Mouse (Mus musculus) NIH3T3 (cell line): ENCODE results near the gene Wap.

Experiments used
- DNase-seq: peaks from one replicate; pipeline ENCODE4 v3.0.0-alpha.2; 2012; ENCODE audit warnings: low read depth

The Wap gene

DNA sequence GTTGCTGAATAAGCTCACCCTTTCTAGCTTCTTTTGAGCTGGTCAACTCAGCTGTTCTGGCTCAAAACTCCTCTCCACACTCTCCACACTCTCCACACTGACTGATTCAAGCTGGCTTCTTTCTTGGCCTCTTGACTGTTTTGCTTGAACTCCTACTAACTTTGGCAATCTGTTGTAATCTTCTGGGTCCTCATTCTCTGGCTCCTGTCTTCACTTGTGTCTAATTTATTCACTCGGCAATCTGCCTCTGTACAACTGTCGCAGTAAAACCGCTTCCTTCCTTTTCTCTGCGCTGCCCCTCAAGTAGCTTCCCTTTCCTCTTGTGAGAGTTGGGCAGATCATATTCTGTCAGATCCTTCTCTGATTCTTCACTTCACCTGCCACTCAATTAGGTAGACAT, 10.7 kb downstream of the Wap start:
- DNase-seq, result no peak

DNA sequence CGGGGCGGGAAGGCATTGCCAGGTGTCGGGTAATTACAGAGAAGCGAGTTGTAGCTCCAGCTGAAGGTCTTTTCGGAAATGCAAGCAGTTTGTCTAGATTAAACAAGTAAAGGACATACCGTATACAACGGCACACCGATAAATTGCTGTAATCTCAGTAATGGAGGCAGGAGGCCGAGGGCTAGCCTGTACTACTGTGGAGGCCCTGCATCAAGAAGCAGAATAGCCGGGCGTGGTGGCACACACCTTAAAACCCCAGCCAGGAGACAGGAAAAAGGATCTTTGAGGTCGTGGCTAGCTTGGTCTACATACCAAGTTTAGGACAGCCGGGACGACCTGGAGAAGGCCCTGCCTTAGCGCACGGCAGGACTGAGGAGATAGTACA, 12.1 kb downstream of the Wap start:
- DNase-seq, result no peak

DNA sequence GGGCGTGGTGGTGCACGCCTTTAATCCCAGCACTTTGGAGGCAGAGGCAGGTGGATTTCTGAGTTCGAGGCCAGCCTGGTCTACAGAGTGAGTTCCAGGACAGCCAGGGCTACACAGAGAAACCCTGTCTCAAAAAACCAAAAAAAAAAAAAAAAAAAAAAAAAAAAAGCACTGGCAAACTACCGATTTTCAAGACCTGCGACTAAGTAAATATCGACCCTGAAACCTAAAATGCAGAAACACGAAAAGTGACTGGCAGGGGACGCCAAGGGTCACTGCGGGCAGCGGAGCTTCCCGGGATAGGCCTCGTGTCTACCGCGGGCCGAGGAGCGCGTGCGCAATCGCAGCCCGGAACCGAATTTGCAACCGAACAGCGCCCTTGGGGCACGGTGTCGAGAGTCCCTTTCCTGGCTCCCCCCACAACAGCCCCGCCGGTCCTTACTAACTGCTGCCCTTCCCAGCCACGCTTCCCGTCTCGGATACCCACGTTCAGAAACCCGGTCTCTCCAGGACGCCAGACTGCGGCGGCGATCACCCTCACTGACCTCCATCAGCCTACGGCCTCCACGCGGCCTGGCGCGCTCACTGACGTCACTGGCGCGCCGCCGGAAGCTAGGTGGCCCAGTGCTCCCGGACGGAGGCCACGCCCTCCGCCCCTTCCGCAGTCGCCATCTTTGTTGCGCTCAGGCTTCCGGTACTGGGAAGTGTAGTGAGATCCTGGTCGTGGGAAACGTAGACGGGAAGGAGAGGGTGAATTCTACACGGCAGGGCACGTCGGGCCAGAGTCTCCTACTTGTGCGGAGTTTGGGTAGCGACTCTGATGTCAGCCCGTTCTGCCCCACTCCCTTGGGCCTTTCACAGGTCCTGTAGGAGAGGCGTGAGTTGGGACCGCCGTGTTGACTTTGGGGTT, 12.7 kb downstream of the Wap start, which contains the start of gene Tbrg4:
TSS of gene Tbrg4 (minus strand) at position 590 of the 910 bp plus-strand sequence.
- DNase-seq, result peak; percentile 99

DNA sequence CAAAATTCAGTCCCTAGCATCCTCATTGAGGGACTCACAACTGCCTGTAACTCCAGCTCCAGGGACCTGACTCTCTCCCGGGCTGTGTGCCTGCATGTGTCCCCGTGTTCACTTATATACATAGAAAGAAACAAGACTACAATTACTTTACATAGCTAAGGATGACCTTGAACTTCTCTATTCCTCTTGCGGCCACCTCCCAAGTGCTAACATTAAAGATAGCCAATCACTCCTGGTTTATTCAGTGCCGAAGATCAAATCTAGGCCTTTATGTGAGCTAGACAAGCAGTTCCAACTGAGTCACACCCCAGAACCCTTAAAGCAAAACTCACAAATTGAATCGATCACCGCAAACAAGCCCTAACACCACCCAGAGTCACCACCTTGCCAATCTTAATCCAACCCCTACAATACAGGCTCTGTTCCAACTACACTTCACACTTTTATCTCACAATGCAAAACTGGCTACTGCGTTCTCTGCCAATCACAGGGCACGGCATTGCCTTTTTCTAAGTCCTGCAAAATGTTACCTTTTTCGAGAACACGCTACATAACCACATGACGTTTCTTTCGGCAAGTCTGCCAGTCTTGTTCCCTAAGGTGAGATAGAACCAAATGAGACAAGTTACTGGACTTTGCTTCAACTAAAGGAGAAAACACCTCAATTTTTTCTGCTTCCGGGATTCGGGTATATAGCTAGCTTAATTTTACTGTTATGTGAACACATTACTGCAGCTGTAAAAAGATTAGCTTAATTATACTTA, 13.6 kb downstream of the Wap start:
- DNase-seq, result no peak

DNA sequence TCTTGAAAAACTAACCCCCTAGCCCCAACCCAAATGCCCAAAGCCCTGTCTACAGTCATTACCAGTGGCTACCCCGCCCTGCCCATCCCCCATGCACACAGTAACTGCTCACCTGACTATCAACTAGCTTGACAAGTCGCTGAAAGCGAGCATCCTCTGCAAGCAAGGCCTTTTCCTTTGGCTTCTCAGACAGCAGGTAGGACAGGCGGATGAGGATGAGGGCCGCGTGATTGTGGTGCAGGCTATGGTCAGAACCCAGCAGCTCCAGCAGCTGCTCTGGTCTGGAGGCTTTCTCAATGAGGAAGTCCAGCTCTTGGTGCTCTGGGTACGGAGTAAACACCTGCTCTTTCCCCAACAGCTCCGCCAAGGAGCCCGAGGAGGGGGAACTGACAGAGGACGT, 14.7 kb downstream of the Wap start:
- DNase-seq, result no peak

DNA sequence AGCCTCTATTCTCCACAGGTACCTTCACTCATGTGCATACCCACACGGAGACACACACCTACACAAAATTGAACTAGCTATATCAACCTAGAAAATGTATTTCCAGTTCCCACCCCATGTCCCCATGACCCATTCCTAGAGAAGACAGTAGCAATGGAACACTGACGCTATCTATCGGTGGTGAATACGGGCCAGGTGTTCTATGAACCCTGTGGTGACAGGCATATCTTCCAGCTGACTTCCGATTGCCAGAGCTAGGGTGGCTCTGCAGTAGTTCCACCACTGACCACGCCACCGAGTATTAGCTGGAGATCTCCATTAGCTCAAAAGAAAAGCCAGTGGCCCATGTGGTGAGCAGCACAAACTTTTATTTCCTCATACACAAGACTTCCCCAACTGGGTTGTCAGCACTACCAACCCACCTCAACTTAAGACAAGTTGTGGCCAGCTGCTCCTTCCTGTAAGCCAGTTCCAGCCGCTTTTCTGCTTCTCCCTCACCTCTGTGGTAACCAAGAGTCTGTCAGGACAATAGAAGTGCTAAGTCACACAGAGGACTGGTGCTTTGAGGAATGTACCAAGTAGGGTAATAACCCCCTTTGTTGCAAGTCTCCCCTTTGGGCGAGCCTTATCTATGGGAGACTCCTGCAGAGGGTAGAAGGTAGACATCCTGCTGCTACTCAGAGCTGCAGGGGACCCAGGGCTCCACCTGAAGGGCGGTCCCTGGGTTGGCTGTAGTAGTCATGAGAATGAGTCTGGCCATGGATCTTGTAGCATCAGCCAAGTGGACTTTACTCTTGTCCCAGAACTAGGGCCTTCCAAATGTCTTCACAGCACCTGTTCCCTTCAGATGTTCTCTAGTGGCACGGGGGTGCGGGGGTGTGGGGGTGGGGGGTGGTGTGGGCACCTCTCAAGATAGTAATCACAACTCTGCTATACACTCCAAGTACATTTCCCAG, 22.9 kb downstream of the Wap start:
- DNase-seq, result no peak

DNA sequence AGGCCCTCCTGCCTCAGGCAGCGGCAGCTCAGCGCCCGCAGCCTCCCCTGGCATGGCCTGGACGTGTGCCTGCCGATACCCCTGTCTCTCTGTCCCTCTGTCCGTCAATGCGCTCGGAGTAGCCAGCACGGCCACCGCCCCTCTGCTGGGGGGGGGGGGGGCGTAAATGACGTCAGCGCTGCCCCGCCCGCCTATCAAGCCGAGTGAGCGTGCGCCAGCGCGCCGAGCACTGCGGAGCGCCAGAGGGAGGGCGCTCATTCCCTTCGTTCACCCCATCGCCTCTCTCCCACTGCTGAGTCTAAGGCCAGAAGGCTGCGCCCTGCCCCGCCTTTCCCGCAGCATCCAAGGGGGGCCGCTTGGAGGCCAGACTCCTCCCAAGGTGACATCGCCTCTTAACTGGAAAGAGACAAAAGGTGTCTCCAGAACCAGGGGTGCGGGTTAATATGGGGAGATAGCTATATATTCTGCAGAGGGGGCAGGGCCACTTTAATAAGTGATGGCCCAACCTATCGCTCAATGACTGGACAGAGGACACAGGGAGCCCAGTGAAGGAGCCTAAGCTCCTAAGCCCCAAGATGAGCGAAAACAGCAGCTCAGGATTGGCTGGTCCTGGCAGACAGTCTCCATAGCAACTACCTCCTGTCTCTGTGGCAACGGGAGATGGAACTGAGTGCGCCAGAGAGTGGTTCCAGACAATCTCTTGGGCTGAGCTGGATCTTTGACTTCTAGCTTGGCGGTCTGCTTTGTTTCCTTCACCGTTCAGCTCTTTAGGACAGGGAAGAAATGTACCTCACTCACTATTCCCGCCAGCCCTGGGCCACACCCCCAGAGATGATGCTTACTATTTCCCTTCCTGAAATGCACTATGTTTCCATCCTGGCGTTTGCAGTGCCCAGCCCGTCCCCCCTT, 32.7 kb downstream of the Wap start, which contains the start of gene Nacad:
TSS of gene Nacad (minus strand) at position 563 of the 909 bp plus-strand sequence.
- DNase-seq, result peak; percentile 57

DNA sequence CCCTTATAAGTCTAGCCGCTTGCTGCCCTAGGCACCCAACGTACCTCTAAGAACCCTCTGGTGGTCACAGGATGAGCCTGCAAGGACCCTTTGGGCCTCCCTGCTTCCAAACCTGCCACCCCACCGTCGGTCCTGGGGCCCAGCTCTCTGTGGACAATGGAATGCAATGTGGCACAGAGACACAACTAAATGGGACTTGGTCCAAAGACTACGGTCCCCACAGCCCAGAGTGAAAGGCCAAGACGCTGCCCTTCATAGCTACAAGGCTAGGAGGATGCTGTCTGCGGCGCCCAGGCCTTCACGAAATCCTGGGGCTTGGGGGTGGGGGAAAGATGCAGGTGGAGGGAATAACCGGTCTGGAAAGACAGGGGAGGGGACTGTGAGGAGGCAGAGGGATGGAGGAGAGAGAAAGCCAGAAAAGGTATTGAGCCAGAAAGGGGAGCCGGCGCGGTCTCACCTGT, 33.4 kb downstream of the Wap start:
- DNase-seq, result peak; percentile 28

DNA sequence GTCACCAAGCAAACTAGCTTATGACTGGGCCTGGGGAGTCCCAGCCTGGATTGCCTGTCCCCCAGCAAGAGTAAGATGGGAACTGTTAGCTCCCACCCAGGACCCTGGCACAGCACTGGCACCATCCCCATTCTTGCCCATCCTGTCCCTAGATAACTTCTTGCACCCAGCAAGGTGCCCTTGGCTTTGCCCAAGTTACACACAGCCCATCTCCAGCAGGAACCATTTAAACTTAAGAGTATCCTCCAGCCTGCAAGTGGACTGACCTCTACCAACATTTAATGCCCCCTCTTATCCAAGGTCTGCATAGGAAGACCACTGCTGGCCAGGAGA, 33.9 kb downstream of the Wap start:
- DNase-seq, result no peak

DNA sequence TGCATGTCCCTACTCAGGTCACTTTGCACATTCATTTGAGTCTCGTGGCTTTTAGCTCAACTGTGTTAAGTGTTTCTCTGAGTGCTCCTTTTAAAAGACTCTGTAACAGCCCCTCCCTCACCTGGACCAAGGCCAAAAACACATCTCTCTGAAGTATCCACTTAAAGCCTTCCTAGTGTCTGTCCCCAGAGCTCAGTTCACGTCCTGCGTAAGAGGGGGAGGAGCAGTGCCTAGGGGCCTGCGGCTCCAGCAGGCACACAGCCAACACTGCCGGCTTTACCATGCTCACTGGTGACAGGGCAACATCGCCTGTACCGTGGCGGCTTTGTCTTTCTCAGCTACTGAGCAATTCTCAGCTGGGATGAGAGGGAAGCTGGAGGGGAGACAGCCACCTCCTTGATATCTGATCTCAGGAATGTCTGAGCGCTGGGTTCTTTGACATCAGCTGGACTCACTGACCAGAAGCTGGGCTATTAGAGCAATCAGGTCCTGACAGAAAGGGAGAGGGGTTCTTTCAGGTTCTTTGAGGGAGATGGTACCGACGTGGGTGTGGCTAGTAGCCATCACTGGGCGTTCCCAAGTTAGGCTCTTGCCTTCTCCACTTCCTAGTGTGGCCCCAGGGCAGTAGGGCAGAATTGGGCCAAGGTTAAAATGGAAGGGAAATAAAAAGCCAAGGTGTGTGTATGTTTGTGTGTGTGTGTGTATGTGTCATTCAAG, 34.4 kb downstream of the Wap start:
- DNase-seq, result no peak

DNA sequence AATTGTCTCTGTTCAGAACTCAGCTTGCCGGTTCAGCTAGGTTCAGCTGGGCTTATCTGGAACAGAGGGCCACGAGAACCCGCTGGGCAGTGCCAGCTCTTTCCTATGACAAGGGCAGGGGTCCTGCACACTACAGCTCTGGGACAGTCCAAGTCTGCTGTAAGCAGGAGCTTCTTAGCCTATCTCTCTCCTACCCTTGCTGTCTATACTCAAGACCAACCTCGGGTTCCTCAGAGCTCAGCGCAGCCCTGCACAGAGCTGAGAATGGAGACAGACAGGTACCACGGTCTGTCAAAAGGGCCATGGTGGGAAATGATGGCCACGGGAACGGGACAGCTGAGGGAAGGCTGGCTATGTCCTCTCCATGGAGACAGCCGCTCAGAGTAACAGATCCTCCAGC, 35.2 kb downstream of the Wap start:
- no peak for DNase-seq

DNA sequence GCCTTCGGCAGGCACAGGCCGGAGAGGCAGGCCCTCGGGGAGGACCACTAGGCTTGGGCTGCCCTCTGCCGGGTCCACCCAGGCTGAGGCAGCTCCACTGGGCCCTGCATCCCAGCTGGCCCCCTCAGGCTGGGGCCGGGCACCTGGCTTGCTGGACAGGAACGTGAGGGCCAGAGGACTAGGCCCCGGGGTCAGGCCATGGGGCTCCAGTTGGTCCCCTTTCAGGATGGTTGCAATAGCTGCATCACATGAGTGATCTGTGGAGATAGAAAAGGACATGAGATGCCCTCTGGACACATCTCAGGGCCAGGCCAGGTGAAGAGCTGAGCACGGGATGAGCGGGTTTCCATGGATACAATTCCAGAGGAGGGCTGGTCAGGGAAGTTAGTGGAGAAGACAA, 35.8 kb downstream of the Wap start:
- no peak for DNase-seq

DNA sequence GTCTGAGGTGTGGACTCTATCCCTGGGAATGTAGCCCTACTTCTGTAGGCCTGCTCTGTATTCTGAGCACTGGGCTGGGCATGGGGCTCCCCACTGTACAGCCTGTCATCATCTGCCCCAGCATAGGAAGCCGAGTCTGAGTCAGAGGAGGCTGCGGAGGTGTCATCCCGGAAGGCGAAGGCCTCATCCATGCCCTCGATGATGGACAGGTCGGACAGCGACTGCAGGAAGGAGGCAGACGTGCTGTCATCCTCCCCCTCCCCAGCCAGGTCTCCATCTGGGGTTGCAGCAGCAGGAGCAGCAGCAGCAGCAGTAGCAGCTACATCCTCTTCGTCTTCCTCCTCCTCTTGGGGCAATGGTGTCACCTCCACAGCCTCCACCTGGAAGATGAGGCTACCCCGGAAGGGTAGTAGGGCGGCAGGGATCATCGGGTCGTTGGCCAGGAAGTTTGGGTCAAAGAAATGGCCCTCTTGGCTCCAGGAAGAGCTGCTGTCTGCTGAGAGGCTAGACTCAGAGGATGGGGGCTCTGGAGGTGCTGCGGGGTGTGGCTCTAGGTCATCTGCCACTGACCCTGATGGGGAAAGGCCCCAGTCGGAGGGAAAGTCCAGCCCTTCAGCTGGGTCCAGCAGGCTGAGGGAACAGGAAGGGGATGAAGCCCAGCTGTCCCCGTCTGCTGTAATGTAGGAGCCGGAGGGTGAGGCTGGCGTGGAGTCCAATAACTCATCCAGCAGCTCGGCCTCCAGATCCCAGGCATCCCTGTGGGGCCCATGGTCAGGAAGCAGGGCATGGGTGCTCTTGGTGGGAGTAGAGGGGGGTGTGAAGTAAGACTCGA, 36.6 kb downstream of the Wap start:
- DNase-seq, result no peak

DNA sequence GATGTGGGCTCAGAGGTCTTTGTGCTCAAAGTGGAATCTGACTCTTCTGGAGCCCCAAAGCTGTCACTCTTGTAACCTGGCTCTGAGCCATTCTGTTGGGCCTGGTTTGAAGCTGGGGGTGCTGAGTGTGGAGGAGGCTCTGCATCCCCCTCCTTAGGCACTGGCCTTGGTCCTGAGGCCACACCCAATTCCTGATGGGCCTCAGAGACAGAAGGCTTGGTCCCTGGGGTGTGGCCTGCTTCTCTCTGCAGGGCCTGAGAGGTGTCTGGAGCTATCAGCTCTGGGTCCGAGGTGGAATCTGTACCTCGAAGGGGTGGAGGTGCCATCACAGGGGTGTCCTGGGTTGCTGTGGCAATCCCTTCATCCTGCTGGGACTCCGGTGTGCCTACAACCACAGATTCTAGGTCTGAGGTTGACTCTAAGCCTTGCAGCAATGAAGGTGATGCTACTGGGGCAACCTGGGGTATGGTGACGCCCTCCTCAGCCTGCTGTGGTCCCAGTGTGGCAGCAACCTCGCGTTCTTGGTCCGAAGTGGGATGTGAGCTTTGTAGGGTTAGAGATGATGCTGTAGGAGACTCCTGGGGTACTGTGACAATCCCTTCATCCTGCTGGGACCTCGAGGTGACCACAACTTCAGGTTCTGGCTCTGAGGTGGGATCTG, 38.0 kb downstream of the Wap start:
- DNase-seq, result no peak

DNA sequence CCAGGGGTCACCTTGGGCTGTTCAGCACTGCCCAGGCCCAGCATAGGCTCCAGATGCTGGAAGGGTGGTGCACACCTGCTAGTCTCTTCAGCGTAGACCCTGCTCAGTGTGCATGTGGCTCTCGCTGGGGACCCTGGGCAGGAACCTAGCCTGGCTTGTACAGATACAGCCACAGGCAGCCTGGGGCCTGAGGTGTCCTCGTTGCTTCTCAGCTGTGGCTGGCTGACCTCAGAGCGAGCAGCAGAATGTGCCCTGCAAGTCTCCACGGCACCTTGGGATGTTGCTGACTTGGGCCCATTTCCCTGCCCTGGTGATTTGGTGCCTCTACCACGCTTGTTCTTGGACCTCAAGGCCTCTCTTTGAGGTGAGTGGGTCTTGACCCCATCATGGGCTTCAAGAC, 38.6 kb downstream of the Wap start:
- no peak for DNase-seq

DNA sequence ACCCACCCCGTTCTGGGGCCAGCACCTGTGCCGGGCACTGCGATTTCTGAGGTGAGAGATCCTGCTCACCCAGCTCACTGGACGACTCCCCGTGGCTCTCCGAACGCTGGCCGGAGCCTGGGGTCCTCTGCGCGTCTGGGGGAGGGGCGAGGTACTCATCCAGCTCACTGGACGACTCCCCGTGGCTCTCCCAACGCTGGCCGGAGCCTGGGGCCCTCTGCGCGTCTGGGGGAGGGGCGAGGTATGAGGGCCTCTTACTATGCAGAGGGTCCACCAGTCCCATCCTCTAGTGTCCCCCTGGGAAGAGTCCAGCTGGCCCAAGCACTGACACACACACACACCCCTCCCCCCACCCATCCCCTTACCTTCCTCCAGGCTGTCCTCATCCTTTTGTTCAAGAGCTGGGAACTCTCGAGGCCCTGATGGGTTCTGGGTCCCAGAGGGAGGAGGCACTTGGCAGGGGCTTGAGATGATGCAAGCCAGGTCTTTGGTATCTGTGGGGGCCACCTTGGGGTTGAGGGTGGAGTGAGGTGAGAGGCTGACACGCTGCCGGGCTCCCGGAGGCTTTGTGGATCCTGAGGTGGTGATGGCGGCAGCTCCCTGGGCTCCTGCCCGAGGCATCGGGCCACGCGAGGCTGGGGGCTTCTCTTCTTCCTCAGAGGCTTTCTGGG, 39.3 kb downstream of the Wap start:
- DNase-seq, result no peak

DNA sequence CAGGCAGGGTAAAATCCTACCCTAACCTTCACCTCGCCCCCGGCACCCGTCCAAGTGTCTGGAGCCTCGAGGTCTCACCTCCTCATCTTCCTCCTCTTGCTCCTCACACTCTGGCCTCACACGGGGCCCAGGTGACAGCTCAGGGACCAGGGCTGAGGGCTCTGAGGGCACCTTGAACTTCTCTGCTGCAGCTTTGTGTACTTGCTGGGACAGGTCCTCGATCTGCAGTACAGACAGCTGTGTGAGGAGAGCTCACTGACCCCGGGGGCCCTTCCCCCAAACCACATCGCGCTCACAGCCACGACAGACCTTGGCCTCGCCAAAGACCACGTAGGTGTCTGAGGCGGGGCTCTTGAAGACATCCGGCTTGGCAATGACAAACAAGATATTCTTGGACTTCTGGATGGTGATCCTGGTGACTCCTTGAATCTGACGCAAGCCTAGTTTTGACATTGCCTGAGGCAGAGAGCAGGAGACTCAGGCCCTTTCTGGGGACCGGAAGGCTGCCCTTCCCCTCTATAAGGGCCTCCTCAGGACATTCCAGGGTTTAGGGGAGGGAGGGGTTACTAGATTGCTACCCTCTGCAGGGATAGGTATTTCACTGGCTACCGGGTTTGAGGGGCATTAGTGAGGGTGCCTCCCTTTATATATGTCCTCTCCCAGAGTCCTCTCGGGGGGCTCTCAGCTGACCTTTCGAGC, 40.1 kb downstream of the Wap start:
- no peak for DNase-seq

DNA sequence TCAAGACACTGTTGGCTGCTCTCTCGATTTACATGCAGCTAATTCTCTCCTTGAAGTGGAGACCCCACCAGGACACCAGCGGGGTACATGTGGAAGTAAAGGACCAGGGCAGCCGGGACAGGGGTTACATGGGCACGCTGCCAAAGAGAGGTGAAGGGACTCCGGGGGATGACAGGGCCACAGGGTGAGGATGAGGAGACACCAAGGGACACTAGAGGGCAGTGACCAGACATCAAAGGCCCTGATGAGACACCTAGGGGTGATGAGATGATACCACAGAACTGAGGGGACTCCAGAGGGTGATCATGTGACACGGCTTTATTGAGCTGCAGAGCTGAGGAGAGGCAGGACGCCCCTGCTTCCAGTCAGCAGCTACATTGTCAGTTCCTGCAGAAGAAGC, 40.9 kb downstream of the Wap start:
- no peak for DNase-seq
